ENCODE assay signal across 8 mouse cellular contexts in genomic region chr6:146429694-146430380, GRCm38 (mm10).
DNase-seq lines count a peak whose midpoint lies in the region; ATAC-seq and TF ChIP-seq lines count a peak whose summit lies in the region.

No protein-coding gene starts in this region.

- no peak overlapping the region for H3K9ac ChIP-seq in hindbrain, embryonic 11.5 days (ENCODE audit: low read depth, low read length)
- H3K9ac ChIP-seq in hindbrain, embryonic 13.5 days, result no peak overlapping the region
- no peak overlapping the region for H3K9ac ChIP-seq in ES-Bruce4 (ENCODE audit: low read depth, poor library complexity, severe bottlenecking)
- H3K9ac ChIP-seq in heart, embryonic 12.5 days, result no peak overlapping the region
- no peak overlapping the region for H3K9ac ChIP-seq in limb, embryonic 15.5 days

- no peaks in the 10 kb centered on the region for H3K4me1 ChIP-seq in hindbrain, embryonic 11.5 days (replicated peaks; ENCODE audit: control insufficient read depth, insufficient read depth, low read length)
- no peaks in the 10 kb centered on the region for H3K4me1 ChIP-seq in hindbrain, embryonic 13.5 days (replicated peaks)
- no peaks in the 10 kb centered on the region for H3K4me1 ChIP-seq in ES-Bruce4 (ENCODE audit: control insufficient read depth, insufficient read depth, low read length)
- peaks cover 16% of the 10 kb centered on the region for H3K4me1 ChIP-seq in heart, embryonic 12.5 days (replicated peaks)
- H3K4me1 ChIP-seq in limb, embryonic 15.5 days, result peaks cover 27% of the 10 kb centered on the region

- ATAC-seq in hindbrain, embryonic 11.5 days (ENCODE audit: low FRiP score), result peak; percentile 54; the same call in 1 of the 2 replicates
- ATAC-seq in hindbrain, embryonic 13.5 days (ENCODE audit: low FRiP score), result no peak
- peak; percentile 39; the same call in 1 of the 2 replicates for ATAC-seq in heart, embryonic 12.5 days (ENCODE audit: insufficient number of reproducible peaks, low FRiP score)
- ATAC-seq in limb, embryonic 15.5 days (ENCODE audit: insufficient number of reproducible peaks, low FRiP score, low TSS enrichment, low read depth), result 0 out of 2 replicates have a peak, but pooled peaks have one; percentile 46
- peak; percentile 54 for ATAC-seq in monocyte, adult 5-6 weeks (replicated peaks; ENCODE audit: insufficient number of reproducible peaks, low FRiP score, low TSS enrichment, poor library complexity, severe bottlenecking)

- WGBS in hindbrain, embryonic 11.5 days, result 54% methylated on average over 9 of the region's 9 CpGs
- WGBS in hindbrain, embryonic 13.5 days, result 62% methylated on average over 9 of the region's 9 CpGs
- 46% methylated on average over 9 of the region's 9 CpGs for WGBS in heart, embryonic 12.5 days
- 56% methylated on average over 9 of the region's 9 CpGs for WGBS in limb, embryonic 15.5 days

- H3K9me3 ChIP-seq in hindbrain, embryonic 11.5 days (ENCODE audit: control insufficient read depth, low read length), result no peaks in the 10 kb centered on the region
- H3K9me3 ChIP-seq in hindbrain, embryonic 13.5 days, result no peaks in the 10 kb centered on the region
- no peaks in the 10 kb centered on the region for H3K9me3 ChIP-seq in ES-Bruce4 (replicated peaks; ENCODE audit: control insufficient read depth, insufficient read depth, low read length, poor library complexity, severe bottlenecking)
- H3K9me3 ChIP-seq in heart, embryonic 12.5 days (replicated peaks), result no peaks in the 10 kb centered on the region
- no peaks in the 10 kb centered on the region for H3K9me3 ChIP-seq in limb, embryonic 15.5 days

- no peak overlapping the region for H3K4me3 ChIP-seq in hindbrain, embryonic 11.5 days (ENCODE audit: low read depth, low read length)
- no peak overlapping the region for H3K4me3 ChIP-seq in hindbrain, embryonic 13.5 days
- H3K4me3 ChIP-seq in ES-Bruce4 (ENCODE audit: low read depth, low read length), result no peak overlapping the region
- H3K4me3 ChIP-seq in heart, embryonic 12.5 days, result no peak overlapping the region
- H3K4me3 ChIP-seq in limb, embryonic 15.5 days, result no peak overlapping the region

- TF ChIP-seq CTCF in ES-Bruce4 (IDR thresholded peaks at IDR 0.05; ENCODE audit: low read depth, low read length), result peak; percentile 72

- TF ChIP-seq POLR2A in ES-Bruce4 (IDR thresholded peaks at IDR 0.05; ENCODE audit: insufficient read depth, low read length), result no peak

- no peak for TF ChIP-seq EP300 in ES-Bruce4 (IDR thresholded peaks at IDR 0.05; ENCODE audit: insufficient read depth, low read depth, low read length)

- H3K4me2 ChIP-seq in hindbrain, embryonic 11.5 days (replicated peaks; ENCODE audit: low read depth, low read length), result no peak overlapping the region
- H3K4me2 ChIP-seq in hindbrain, embryonic 13.5 days, result no peak overlapping the region
- H3K4me2 ChIP-seq in heart, embryonic 12.5 days, result no peak overlapping the region
- H3K4me2 ChIP-seq in limb, embryonic 15.5 days, result no peak overlapping the region

- no peaks in the 10 kb centered on the region for H3K27me3 ChIP-seq in hindbrain, embryonic 11.5 days (ENCODE audit: control insufficient read depth, insufficient read depth, low read length)
- H3K27me3 ChIP-seq in hindbrain, embryonic 13.5 days, result no peaks in the 10 kb centered on the region
- H3K27me3 ChIP-seq in ES-Bruce4 (ENCODE audit: control insufficient read depth, insufficient read depth, low read length, poor library complexity, severe bottlenecking), result no peaks in the 10 kb centered on the region
- no peaks in the 10 kb centered on the region for H3K27me3 ChIP-seq in heart, embryonic 12.5 days (replicated peaks)
- H3K27me3 ChIP-seq in limb, embryonic 15.5 days, result no peaks in the 10 kb centered on the region

- peak; percentile 58 for DNase-seq in hindbrain, embryonic 11.5 days (ENCODE audit: low spot score)
- DNase-seq in cerebellum, adult 8-10 months, result peak; percentile 9
- no peak for DNase-seq in layer of hippocampus, postnatal 36 days

- no peaks in the 10 kb centered on the region for H3K36me3 ChIP-seq in hindbrain, embryonic 11.5 days (ENCODE audit: control insufficient read depth, insufficient read depth, low read length)
- no peaks in the 10 kb centered on the region for H3K36me3 ChIP-seq in hindbrain, embryonic 13.5 days
- no peaks in the 10 kb centered on the region for H3K36me3 ChIP-seq in ES-Bruce4 (ENCODE audit: control insufficient read depth, insufficient read depth, low read length, poor library complexity, severe bottlenecking)
- H3K36me3 ChIP-seq in heart, embryonic 12.5 days, result peaks cover 8% of the 10 kb centered on the region; the same call in 1 of the 2 replicates
- H3K36me3 ChIP-seq in limb, embryonic 15.5 days, result no peaks in the 10 kb centered on the region

- H3K27ac ChIP-seq in hindbrain, embryonic 11.5 days (ENCODE audit: low read depth, low read length), result no peak overlapping the region
- no peak overlapping the region for H3K27ac ChIP-seq in hindbrain, embryonic 13.5 days
- H3K27ac ChIP-seq in ES-Bruce4 (ENCODE audit: insufficient read depth, low read length), result no peak overlapping the region
- H3K27ac ChIP-seq in heart, embryonic 12.5 days (ENCODE audit: poor library complexity, severe bottlenecking), result no peak overlapping the region
- H3K27ac ChIP-seq in limb, embryonic 15.5 days, result no peak overlapping the region

Comparison
In these comparisons a context has a peak if more than half of its experiments do, and no peak if none do; other contexts are left out.
1. DNase-seq: peak in hindbrain, embryonic 11.5 days (single experiment) and cerebellum, adult 8-10 months (single experiment); none in layer of hippocampus, postnatal 36 days (0 of 2).